Mouse (Mus musculus): ENCODE measurements around the gene Hvcn1. TPM values are rescaled to one million over a fixed set of nuclear protein-coding genes. Genes with fewer than 3 reads are reported as not detected.

The Hvcn1 gene
- polyA plus RNA-seq, 1 experiment from 2014 or later, result 2.9 TPM

DNA sequence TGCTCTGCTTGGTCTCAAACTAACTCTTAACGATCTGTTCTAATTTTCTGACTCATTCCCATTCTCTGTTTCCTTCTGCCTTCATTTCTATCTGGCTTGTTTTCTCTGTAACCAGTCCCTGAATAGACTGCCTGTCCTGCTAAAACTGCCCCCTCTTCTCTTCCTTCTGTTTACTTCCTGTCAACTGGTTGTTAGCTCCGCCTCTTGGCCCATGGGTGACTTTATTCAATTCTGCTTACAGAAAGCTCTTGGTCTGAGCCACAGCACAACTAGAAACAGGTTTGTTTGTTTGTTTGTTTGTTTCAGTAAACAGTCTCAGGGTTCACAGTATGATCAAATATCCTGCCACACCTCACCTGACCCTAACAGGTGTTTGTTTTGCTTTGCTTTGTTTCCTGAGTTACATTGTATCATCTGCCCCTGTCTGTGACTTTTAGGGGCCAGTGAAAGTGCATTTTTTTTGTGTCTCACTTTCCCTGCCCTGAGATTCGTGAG, 21.7 kb downstream of the Hvcn1 start:
- 81% methylated on average over 3 of the region's 3 CpGs for WGBS
- no peak for ATAC-seq
- H3K4me3 ChIP-seq, result no peak overlapping the region
- no peaks in the 10 kb centered on the region for H3K4me1 ChIP-seq
- no peak overlapping the region for H3K9ac ChIP-seq
- no peak overlapping the region for H3K27ac ChIP-seq
- no peaks in the 10 kb centered on the region for H3K36me3 ChIP-seq (ENCODE audit: poor library complexity, severe bottlenecking)
- no peak overlapping the region for H3K4me2 ChIP-seq
- H3K9me3 ChIP-seq (replicated peaks), result peaks cover 6% of the 10 kb centered on the region; the same call in 1 of the 2 replicates
- no peaks in the 10 kb centered on the region for H3K27me3 ChIP-seq

DNA sequence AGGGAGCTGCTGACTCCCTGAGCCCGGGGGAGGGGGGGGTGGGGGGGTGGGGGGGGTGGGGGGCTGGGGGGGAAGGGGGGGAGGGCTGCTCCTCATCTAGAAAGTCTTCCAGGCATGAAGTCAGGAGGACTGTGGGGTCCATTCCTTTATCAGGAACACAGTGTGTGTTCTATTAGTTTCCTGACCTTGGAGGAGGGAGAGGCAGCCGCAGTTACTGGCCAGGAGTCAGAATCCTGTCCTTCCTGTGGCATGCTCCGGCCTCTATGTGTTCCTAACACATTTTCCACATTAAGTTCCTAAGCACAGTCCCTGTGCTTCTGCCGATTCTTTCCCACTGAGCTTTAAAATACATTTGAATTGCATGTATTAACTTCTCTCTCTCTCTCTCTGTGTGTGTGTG, 22.2 kb downstream of the Hvcn1 start:
- no peak overlapping the region for H3K4me2 ChIP-seq
- ATAC-seq, result no peak
- no peaks in the 10 kb centered on the region for H3K36me3 ChIP-seq (ENCODE audit: poor library complexity, severe bottlenecking)
- H3K27ac ChIP-seq, result no peak overlapping the region
- no peaks in the 10 kb centered on the region for H3K27me3 ChIP-seq
- WGBS, result 76% methylated on average over 4 of the region's 4 CpGs
- peaks cover 6% of the 10 kb centered on the region; the same call in 1 of the 2 replicates for H3K9me3 ChIP-seq (replicated peaks)
- no peak overlapping the region for H3K9ac ChIP-seq
- H3K4me3 ChIP-seq, result no peak overlapping the region
- H3K4me1 ChIP-seq, result no peaks in the 10 kb centered on the region

DNA sequence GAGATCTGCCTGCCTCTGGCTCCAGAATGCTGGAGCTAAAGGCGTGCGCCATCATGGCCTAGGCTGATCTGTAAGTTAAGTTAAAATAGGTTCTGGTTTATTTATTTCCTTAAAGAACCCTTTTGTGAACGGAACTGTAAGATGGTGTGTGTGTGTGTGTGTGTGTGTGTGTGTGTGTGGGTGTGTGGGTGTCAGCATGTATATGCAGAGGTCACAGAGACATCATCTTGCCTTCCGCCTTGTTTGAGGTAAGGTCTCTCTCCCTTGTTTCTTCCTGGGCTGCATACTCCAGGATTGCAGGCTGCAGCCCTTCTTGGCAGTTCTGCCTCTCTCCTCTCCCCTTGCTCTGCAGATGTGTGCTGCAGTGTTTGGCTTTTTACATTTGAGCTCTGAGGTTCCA, 24.2 kb downstream of the Hvcn1 start:
- ATAC-seq, result no peak
- Histone ChIP-seq H3K4me1 (no peaks in the 10 kb centered on the region; the same call in 1 of the 2 replicates), H3K4me2 (no peak overlapping the region), H3K4me3 (no peak overlapping the region), H3K27ac (no peak overlapping the region), H3K36me3 (ENCODE audit: poor library complexity, severe bottlenecking) (no peaks in the 10 kb centered on the region), H3K9me3 (replicated peaks) (peaks cover 6% of the 10 kb centered on the region; the same call in 1 of the 2 replicates), H3K27me3 (no peaks in the 10 kb centered on the region), H3K9ac (no peak overlapping the region)
- WGBS, result 90% methylated on average over 4 of the region's 4 CpGs

DNA sequence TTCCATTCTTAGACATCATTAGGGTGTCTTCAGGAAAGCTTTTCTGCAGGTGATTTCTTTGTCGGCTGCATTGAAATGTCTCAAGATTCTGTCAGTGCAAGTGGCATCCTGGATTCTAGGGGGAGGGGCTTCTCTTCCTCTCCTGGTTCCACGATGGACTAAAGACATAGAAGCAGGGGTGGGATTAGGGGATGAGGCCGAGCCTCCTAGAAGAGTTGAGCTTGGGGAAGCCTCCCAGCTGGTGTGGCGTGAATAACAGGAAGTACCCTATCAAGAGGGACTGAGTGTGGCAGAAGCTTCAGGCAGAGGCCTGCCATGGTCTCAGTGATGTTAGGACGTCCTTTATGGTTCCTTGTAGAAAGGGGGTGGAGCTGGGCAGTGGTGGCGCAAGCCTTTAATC, 24.8 kb downstream of the Hvcn1 start:
- no peak overlapping the region for H3K4me3 ChIP-seq
- 90% methylated on average over 6 of the region's 6 CpGs for WGBS
- H3K4me2 ChIP-seq, result no peak overlapping the region
- peaks cover 6% of the 10 kb centered on the region; the same call in 1 of the 2 replicates for H3K9me3 ChIP-seq (replicated peaks)
- ATAC-seq, result no peak
- H3K9ac ChIP-seq, result no peak overlapping the region
- H3K4me1 ChIP-seq, result no peaks in the 10 kb centered on the region; the same call in 1 of the 2 replicates
- H3K27ac ChIP-seq, result no peak overlapping the region
- no peaks in the 10 kb centered on the region for H3K27me3 ChIP-seq
- H3K36me3 ChIP-seq (ENCODE audit: poor library complexity, severe bottlenecking), result no peaks in the 10 kb centered on the region

DNA sequence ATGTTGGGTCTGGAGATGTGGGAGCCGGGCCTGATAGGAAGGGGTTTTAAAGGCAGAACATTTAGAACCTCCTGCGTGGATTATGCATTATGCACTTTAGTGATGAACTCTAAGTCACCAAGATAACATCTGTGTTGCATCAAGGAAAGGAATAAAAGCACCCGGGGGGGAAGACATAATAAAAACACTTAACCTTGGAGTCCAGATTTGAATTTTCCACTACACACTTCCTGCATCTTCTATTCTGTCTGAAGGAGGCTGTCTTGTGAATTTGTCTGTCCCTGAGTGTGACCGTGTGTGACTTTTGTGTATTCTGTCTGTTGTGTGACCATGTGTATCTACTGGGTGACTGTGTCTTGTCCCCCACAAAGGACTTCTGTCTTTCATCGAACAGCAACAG, 25.4 kb downstream of the Hvcn1 start:
- Histone ChIP-seq H3K4me3 (no peak overlapping the region), H3K36me3 (ENCODE audit: poor library complexity, severe bottlenecking) (no peaks in the 10 kb centered on the region), H3K27ac (no peak overlapping the region), H3K4me2 (no peak overlapping the region), H3K9me3 (replicated peaks) (peaks cover 6% of the 10 kb centered on the region; the same call in 1 of the 2 replicates), H3K4me1 (no peaks in the 10 kb centered on the region; the same call in 1 of the 2 replicates), H3K9ac (no peak overlapping the region), H3K27me3 (no peaks in the 10 kb centered on the region)
- 92% methylated on average over 5 of the region's 5 CpGs for WGBS
- no peak for ATAC-seq

DNA sequence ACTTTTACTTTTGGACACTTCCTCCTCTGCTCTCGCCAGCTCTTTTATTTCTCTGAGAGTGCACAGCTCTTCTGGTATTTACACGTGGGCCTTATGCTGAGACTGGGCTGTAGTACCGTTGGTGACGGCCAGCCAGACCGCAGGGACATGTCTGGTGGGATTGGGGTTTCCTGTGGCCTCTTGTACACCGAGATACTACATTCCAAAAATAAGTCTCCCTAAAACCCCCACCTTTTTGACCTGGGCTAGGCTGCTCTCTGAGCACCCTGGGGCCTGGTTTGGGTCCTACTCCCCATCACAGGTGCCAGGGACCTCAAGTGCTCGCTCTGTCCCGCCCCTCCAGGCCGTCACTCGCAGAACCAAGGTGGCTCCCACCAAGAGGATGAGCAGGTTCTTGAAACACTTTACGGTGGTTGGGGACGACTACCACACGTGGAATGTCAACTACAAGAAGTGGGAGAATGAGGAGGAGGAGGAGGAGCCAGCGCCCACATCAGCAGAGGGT, 26.5 kb downstream of the Hvcn1 start:
- Histone ChIP-seq H3K9me3 (replicated peaks) (no peaks in the 10 kb centered on the region), H3K36me3 (ENCODE audit: poor library complexity, severe bottlenecking) (no peaks in the 10 kb centered on the region), H3K27ac (no peak overlapping the region), H3K4me1 (no peaks in the 10 kb centered on the region; the same call in 1 of the 2 replicates), H3K9ac (no peak overlapping the region), H3K4me3 (no peak overlapping the region), H3K4me2 (no peak overlapping the region), H3K27me3 (no peaks in the 10 kb centered on the region)
- 93% methylated on average over 14 of the region's 14 CpGs for WGBS
- no peak for ATAC-seq

DNA sequence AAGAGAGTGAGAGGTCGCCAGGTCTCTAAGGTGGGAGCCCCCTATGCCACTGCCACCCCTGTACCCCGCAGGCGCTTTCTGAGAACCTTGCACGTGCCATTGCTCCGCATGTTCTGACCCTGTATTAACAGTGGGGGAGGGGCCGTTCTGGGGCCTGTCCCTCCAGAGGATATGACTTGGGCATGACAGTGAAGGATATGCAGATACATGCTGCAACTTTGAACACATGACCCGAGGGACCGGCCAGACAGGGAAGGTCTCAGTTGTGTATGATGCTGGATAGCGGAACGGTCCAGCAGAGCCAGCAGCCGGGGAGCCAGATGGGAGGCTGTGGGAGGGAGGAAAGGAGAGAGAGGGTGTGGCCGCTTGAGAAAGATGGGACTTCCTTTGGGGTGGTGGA, 27.1 kb downstream of the Hvcn1 start:
- no peaks in the 10 kb centered on the region; the same call in 1 of the 2 replicates for H3K4me1 ChIP-seq
- H3K4me2 ChIP-seq, result no peak overlapping the region
- no peaks in the 10 kb centered on the region for H3K27me3 ChIP-seq
- H3K36me3 ChIP-seq (ENCODE audit: poor library complexity, severe bottlenecking), result no peaks in the 10 kb centered on the region
- 90% methylated on average over 12 of the region's 12 CpGs for WGBS
- no peak overlapping the region for H3K9ac ChIP-seq
- no peak overlapping the region for H3K4me3 ChIP-seq
- no peak for ATAC-seq
- H3K9me3 ChIP-seq (replicated peaks), result no peaks in the 10 kb centered on the region
- no peak overlapping the region for H3K27ac ChIP-seq

DNA sequence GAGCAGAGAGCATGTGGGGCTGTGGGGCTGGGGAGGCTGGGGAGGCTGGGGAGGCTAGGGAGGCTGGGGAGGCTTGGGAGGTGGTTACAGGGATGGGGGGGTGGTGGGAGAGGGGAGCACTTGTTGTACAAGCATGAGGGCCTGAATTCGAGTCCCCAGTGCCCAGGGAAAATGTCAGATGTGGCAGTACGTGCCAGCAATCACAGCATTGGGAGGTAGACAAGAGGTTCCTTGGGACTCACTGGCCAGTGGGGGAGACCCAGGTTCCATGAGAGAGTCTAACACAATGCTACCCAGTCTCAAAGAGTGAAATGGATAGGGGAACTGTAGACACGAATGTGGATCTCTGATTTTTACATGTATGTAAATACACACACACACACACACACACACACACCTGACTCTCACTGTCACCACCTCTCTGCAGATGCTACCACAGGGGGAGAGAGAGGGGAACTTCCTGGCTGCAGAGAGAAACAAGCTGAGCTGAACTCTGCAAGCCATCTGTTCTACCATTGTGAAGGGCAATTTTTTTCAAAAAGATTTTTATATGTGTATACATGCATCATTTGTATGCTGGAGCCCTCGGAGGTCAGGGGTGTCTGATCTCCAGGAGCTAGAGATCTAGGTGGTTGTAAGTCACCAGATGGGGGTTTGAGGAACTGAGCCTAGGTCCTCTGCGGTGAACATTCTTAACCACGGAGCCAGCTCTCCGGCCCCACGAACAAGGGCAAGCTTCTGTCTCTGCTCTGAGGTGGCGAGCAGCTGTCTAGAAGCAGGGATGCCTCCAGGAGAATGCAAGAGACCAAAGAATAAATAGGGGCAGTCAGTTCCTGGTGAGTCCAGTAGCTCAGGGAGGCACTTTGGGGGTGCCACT, 28.0 kb downstream of the Hvcn1 start:
- H3K9me3 ChIP-seq (replicated peaks), result no peaks in the 10 kb centered on the region
- no peaks in the 10 kb centered on the region; the same call in 1 of the 2 replicates for H3K4me1 ChIP-seq
- peaks cover under 1% of the 10 kb centered on the region; the same call in 1 of the 2 replicates for H3K36me3 ChIP-seq (ENCODE audit: poor library complexity, severe bottlenecking)
- H3K4me3 ChIP-seq, result no peak overlapping the region
- no peak overlapping the region for H3K9ac ChIP-seq
- H3K27me3 ChIP-seq, result no peaks in the 10 kb centered on the region
- no peak overlapping the region for H3K27ac ChIP-seq
- WGBS, result 82% methylated on average over 9 of the region's 9 CpGs
- no peak for ATAC-seq
- no peak overlapping the region for H3K4me2 ChIP-seq

DNA sequence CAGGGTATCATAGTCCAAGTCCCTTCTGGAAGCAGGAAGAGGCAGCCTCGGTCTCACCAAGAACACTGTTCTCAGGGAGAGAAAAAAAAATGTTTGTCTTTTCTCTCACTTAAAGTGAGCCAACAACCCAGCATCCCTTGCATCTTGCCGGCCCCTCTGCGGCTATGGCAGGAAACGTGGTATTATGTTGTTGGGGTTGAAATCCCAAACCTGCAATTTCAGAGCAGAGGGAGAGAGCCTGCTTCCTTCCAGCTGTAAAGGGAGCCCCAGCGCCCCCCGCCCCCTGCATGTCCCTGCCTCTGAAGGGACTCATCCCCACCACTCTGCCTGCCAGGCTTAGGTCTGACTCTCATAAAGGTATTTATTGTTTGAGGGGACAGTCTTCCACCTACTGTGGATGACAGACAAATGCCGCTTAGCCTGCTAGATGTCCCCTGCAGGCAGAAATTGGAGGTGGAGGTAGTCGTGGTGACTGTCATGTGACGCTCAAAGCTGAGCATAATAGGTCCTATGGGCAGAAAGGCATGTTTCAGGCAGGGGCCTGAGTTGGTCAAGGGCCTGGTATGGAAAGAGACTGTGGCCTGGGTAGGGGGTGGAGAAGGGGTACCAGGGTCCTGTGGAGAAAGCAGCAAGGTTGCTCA, 28.7 kb downstream of the Hvcn1 start:
- no peak overlapping the region for H3K27ac ChIP-seq
- no peaks in the 10 kb centered on the region for H3K9me3 ChIP-seq (replicated peaks)
- H3K4me3 ChIP-seq, result no peak overlapping the region
- H3K4me1 ChIP-seq, result no peaks in the 10 kb centered on the region; the same call in 1 of the 2 replicates
- H3K36me3 ChIP-seq (ENCODE audit: poor library complexity, severe bottlenecking), result peaks cover 8% of the 10 kb centered on the region
- H3K4me2 ChIP-seq, result no peak overlapping the region
- ATAC-seq, result no peak
- 70% methylated on average over 9 of the region's 9 CpGs for WGBS
- H3K27me3 ChIP-seq, result no peaks in the 10 kb centered on the region
- H3K9ac ChIP-seq, result no peak overlapping the region

DNA sequence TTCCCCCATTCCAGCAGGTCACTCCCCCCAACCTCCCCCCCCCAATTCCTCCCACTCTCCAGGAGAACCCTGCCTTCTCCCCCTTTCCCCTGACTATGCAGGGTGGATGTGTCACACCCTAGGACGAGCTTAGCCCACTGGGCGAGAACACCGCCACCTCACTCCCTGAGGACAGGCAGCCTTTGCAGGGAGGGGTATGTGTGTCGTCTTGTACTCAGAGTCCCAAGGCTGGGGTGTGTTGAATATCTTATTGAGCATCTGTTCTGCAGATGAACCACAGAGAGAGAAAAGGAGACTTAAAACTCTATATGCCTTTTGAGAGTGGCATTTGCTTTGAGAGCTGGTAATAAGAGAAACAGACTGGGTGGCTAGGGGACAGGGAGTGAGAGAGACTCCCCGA, 30.6 kb downstream of the Hvcn1 start:
- Histone ChIP-seq H3K27me3 (no peaks in the 10 kb centered on the region), H3K9ac (no peak overlapping the region), H3K4me2 (no peak overlapping the region), H3K36me3 (ENCODE audit: poor library complexity, severe bottlenecking) (peaks cover 25% of the 10 kb centered on the region), H3K4me1 (no peaks in the 10 kb centered on the region; the same call in 1 of the 2 replicates), H3K27ac (no peak overlapping the region), H3K4me3 (no peak overlapping the region), H3K9me3 (replicated peaks) (no peaks in the 10 kb centered on the region)
- no peak for ATAC-seq
- WGBS, result 72% methylated on average over 5 of the region's 5 CpGs

DNA sequence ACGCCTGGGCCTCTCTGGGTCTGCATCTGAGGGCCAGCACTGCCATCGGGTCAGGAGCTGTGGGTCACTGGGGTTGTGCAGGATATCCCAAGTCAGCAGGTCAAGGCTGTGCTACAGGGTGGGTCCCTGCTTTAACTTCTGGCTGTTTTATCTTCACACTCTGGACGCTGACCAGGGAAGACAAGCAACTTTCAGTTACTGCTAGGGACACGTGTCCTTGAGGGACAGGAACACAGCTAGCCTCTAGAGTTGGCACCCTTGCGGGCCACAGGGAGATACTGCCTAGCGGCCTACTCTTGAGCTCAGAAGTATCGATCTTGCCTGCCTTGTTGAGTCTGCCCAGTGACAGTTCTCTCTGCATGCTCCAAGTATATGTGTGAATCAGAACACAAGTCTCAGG, 33.0 kb downstream of the Hvcn1 start:
- Histone ChIP-seq H3K9ac (no peak overlapping the region), H3K9me3 (replicated peaks) (no peaks in the 10 kb centered on the region), H3K4me1 (peaks cover 15% of the 10 kb centered on the region), H3K4me2 (no peak overlapping the region), H3K4me3 (no peak overlapping the region), H3K27me3 (no peaks in the 10 kb centered on the region), H3K36me3 (ENCODE audit: poor library complexity, severe bottlenecking) (peaks cover 25% of the 10 kb centered on the region), H3K27ac (no peak overlapping the region)
- 86% methylated on average over 7 of the region's 7 CpGs for WGBS
- ATAC-seq, result no peak

DNA sequence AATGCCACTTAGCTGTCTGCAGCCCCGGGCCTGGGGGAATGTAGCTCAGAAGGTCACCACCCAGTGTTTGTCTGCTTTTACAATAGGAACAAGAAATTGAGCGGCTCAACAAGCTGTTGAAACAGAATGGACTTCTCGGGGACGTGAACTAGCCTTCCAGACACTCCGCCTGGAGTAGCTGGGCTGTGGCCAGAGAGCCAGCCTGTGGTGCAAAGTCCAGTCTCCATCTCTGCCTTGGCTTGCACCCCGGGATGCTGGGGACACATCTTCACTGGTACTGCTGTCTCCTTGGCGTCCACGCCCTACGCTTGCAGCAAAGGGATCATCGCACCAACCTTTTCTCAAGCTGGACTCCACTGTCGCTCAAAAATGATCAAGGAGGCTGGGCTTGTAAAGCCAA, 33.9 kb downstream of the Hvcn1 start:
- Histone ChIP-seq H3K9me3 (replicated peaks) (no peaks in the 10 kb centered on the region), H3K36me3 (ENCODE audit: poor library complexity, severe bottlenecking) (peaks cover 25% of the 10 kb centered on the region), H3K4me2 (no peak overlapping the region), H3K4me3 (no peak overlapping the region), H3K4me1 (peaks cover 24% of the 10 kb centered on the region), H3K27ac (no peak overlapping the region), H3K9ac (no peak overlapping the region), H3K27me3 (no peaks in the 10 kb centered on the region)
- 85% methylated on average over 11 of the region's 11 CpGs for whole genome bisulfite sequencing
- ATAC-seq, result no peak
